Mouse (Mus musculus) thymus, adult 2 months (tissue): Measurements from ENCODE around the gene Gm20388. TPM values are rescaled to one million over a fixed set of nuclear protein-coding genes. Genes with fewer than 3 reads are reported as not detected.

Source experiments
- DNase-seq: peaks from one replicate; pipeline ENCODE4 v3.0.0; 2021
- H3K27ac ChIP-seq: fragments of 200-500 bp; 2 replicates; pipeline ENCODE4 v1.5.1; 2012; ENCODE audit warnings: low read length, control low read depth; ENCODE audit not compliant: control insufficient read depth, insufficient read depth
- H3K27me3 ChIP-seq: fragments of 200-500 bp; 2 replicates; pipeline ENCODE4 v1.6.1; 2012; ENCODE audit warnings: mild to moderate bottlenecking, low read length, moderate library complexity, mixed read lengths; ENCODE audit not compliant: control insufficient read depth, insufficient read depth
- H3K36me3 ChIP-seq: fragments of 200-500 bp; 2 replicates; pipeline ENCODE4 v1.6.1; 2012; ENCODE audit warnings: mild to moderate bottlenecking, low read length, moderate library complexity; ENCODE audit not compliant: control insufficient read depth, insufficient read depth
- H3K4me1 ChIP-seq: fragments of 200-500 bp; replicated peaks from 2 replicates; pipeline ENCODE4 v1.6.1; 2012; ENCODE audit warnings: low read length; ENCODE audit not compliant: control insufficient read depth, insufficient read depth
- H3K4me3 ChIP-seq: fragments of 200-500 bp; 2 replicates; pipeline ENCODE4 v1.5.1; 2012; ENCODE audit warnings: mild to moderate bottlenecking, low read length, control low read depth, moderate library complexity; ENCODE audit not compliant: control insufficient read depth, insufficient read depth
- CTCF ChIP-seq: fragments of 200-500 bp; IDR thresholded peaks from 2 replicates; pipeline ENCODE4 v1.5.1; 2012; ENCODE audit warnings: mild to moderate bottlenecking, control low read depth, low read length, moderate library complexity, borderline replicate concordance; ENCODE audit not compliant: control insufficient read depth, poor library complexity, insufficient read depth; ENCODE audit errors: extremely low read depth
- POLR2A ChIP-seq: fragments of 200-500 bp; IDR thresholded peaks from 2 replicates; pipeline ENCODE4 v1.6.1; 2012; ENCODE audit warnings: mild to moderate bottlenecking, low read length, control low read depth, moderate library complexity; ENCODE audit not compliant: control insufficient read depth, poor library complexity, insufficient read depth; ENCODE audit errors: extremely low read depth
- WGBS: fragments of 180-500 bp; shearing (Covaris S2); methylation state at CpG from one replicate; pipeline ENCODE4 v1.1.7; 2018; 5-methylcytosine and 5-hydroxymethylcytosine counted together
- polyA plus RNA-seq: library from polyadenylated mRNA; depleted of rRNA; stranded (reverse); fragments of >200 nt; gene quantifications from 2 replicates; pipeline ENCODE4 v1.2.3, GENCODE M21; 2012

Gm20388 gene
- polyA plus RNA-seq, 1 experiment: 103 TPM

DNA sequence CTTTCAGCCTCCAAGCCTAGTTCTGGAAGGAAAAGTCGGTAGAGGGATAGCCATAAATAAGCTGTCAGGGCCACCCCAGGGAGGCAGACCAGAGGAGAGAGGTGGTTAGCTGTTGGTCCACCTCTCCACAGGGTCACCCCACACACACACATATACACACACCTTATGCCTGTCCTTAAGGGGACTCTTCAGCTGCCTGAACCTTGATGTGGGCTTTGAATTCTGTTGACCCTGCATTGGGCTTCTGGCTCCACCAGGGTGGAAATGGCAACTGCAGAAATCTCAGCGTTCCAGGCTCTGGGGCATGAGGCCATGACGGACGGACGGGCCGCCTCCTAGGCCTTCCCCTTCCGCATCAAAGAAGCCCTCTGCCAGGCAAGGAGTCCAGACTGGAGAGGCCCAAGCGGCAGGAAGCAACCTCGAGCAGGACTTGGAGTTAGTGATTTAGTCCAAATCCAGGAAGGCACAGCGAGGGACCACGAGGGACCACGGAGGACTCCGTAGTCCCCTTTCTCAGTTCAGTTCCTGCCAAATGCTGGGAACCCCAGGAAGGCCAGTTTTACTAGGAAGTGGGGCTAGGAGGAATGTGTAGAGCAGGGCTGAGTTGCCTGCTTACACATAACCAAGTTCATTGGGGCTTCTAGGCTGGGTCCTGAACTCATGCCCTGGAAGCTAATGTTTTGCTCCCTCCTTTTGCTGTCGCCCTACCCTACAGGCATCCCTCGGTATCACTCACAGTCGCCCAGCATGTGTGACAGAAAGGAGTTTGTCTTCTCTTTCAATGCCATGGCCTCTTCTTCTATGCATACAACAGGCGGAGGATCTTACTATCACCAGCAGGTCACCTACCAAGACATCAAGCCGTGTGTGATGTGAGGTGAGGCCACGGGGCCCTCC is 1175.6 kb downstream of the Gm20388 start:
- DNase-seq: no peak
- H3K27me3 ChIP-seq: peaks cover 34% of the 10 kb centered on the region
- H3K4me1 ChIP-seq: peaks cover 6% of the 10 kb centered on the region
- no peak for TF ChIP-seq POLR2A
- TF ChIP-seq CTCF: no peak
- H3K27ac ChIP-seq: no peak overlapping the region
- H3K36me3 ChIP-seq: no peaks in the 10 kb centered on the region
- 69% methylated on average over 19 of the region's 19 CpGs for WGBS
- no peak overlapping the region for H3K4me3 ChIP-seq

DNA sequence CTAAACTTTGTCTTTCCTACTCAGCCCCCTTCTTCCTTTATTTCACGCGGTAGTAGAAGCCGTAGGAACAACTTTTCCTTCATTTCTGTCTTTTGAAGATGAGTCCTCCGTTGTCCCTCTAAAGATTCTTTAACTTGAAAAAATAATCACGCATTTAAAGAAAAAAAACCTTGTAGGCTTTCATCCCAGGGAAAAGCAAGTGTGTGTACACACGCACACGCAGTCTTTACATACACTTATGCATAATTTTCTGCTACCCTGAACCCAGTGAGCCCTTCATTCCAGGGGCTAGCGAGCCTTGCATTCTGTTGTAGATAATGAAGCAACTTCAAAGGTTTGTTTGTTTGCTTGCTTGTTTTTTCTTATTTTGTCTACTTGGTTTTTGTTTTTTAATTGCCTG is 1177.6 kb downstream of the Gm20388 start:
- peaks cover 26% of the 10 kb centered on the region for H3K27me3 ChIP-seq
- WGBS: 32% methylated on average over 8 of the region's 8 CpGs
- TF ChIP-seq CTCF (no peak), POLR2A (no peak)
- DNase-seq: no peak
- H3K4me3 ChIP-seq: no peak overlapping the region
- no peaks in the 10 kb centered on the region for H3K36me3 ChIP-seq
- H3K27ac ChIP-seq: no peak overlapping the region
- peaks cover 3% of the 10 kb centered on the region for H3K4me1 ChIP-seq

DNA sequence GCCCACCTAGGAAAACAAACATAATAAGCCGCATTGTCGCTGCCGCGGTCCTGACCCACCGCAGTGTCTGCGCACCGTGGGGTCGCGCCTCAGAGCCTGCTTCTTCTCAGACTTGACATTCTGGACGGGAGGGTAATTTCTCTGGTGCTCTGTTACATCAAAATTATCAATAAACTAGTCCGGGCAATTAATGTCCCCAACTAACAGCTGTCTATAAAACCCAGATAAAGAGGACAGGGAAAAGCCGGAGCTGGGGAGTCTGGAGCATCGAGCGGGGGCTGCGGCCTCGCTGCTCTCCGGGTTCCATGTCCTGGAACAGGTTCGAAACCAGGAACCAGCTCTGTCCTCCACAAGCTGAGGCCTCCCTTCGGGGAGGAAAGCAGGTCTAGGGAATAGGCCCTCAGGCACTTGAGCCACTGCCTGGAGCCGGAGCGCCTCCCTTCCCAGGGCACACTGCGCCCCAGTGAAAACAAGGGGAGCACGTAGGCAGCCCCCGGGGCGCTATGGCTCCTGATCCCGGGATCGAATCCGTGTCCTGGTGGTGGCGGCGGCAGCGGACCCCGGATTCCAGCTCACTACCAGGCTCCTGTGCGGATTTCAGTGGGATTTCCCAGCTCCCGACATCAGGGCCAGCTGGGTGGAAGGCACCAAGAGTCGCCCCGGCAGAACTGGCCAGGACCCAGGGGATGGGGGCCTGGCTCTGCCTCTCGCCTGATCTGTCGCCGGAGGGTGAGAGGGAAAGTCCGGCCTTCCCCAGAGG is 1178.4 kb downstream of the Gm20388 start:
- H3K4me3 ChIP-seq: no peak overlapping the region
- TF ChIP-seq POLR2A (no peak), CTCF (no peak)
- H3K27me3 ChIP-seq: peaks cover 21% of the 10 kb centered on the region
- H3K27ac ChIP-seq: no peak overlapping the region
- H3K36me3 ChIP-seq: no peaks in the 10 kb centered on the region
- WGBS: 15% methylated on average over 40 of the region's 40 CpGs
- DNase-seq: no peak
- H3K4me1 ChIP-seq: no peaks in the 10 kb centered on the region

DNA sequence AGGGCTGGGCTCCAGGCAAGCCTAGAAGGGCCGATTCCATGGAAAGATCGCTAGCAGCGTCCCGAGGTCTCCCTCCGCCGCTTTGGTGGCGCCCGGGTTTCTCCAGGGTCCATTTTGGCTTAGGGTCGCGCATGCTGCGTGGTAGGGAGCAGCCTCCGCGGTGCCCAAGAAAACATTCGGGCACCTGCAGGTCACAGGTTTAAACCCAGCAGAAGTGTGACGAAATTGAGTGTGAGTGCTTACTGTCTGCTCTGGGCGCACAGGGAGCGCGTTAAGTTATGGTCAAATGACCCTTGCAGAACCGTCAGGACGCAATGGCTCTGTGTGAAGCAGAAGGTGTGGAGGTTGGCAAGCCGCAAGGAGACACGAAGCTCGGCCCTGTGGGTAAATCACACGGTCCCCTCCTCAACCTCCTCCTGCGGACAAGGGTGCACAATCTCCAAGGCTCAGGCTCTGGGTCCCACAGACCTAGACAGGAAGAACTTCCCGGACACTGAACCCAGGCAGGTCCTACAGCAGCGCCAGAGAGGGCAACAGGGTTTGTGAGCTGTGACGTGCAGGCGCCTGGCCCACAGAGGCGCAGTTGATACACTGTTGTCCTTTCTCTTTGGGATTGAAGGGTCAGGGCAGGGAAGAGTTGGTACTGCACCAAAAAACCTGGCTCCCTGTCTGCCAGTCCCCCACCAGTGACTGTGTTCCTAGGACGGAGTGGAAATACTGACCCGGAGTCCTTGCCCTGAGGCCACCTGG is 1179.2 kb downstream of the Gm20388 start:
- TF ChIP-seq CTCF (no peak), POLR2A (no peak)
- H3K4me3 ChIP-seq: no peak overlapping the region
- DNase-seq: no peak
- 16% methylated on average over 32 of the region's 32 CpGs for WGBS
- H3K27ac ChIP-seq: no peak overlapping the region
- no peaks in the 10 kb centered on the region for H3K36me3 ChIP-seq
- H3K4me1 ChIP-seq: no peaks in the 10 kb centered on the region
- H3K27me3 ChIP-seq: peaks cover 21% of the 10 kb centered on the region

DNA sequence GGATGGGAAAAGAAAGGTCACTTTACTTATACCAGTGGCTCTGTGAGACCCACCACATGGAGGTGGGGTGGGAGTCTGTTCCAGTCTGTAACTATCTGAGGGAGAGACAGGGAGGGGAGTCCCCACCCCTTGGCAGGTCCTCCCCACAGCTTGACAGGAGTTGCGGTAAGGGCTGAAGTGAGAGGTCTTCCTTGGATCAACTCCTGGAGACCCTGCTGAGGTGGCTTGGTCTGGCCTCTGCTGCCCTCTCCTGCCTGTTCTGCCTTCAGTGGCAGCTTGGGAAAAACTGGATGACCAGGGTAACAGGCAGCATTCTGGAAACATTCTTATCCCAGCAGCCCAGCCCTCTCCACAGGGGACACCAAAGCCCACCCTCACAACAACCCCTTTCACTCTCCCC is 1180.1 kb downstream of the Gm20388 start:
- H3K27me3 ChIP-seq: peaks cover 21% of the 10 kb centered on the region
- TF ChIP-seq CTCF (no peak), POLR2A (no peak)

DNA sequence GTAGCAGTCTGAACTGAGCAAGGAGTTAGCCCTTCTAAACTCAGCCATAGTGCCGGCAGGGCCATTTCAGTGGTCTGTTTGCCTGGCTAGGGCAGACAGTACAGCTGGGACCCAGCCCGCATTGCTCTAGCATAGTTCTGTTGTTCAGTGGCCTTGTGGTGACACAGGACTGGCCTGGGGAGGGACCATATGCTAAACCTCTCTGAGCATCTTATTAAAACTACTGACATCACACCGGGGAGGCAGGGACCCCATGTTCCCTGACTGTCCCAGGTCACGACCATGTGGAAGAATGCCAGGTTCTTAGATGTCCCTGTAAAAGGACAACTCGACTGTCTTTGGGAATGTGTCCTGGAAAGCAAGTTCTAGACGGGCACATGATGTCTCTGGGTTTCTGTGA is 1181.5 kb downstream of the Gm20388 start:
- 33% methylated on average over 6 of the region's 6 CpGs for WGBS
- H3K4me1 ChIP-seq: no peaks in the 10 kb centered on the region

More for the DNA sequence above, 1180.1 kb downstream of the Gm20388 start:
- no peak overlapping the region for H3K27ac ChIP-seq
- 36% methylated on average over 1 of the region's 1 CpGs for WGBS
- DNase-seq: no peak
- H3K4me3 ChIP-seq: no peak overlapping the region
- no peaks in the 10 kb centered on the region for H3K36me3 ChIP-seq
- H3K4me1 ChIP-seq: no peaks in the 10 kb centered on the region

More for the DNA sequence above, 1181.5 kb downstream of the Gm20388 start:
- H3K4me3 ChIP-seq: no peak overlapping the region
- TF ChIP-seq CTCF (no peak), POLR2A (no peak)
- no peaks in the 10 kb centered on the region for H3K36me3 ChIP-seq
- no peak overlapping the region for H3K27ac ChIP-seq
- DNase-seq: no peak
- H3K27me3 ChIP-seq: peaks cover 18% of the 10 kb centered on the region
